ENCODE assay signal across 16 mouse cellular contexts in genomic region chr5:108708981-108709731, GRCm38 (mm10). TPM values are rescaled to one million over a fixed set of nuclear protein-coding genes. Genes with fewer than 3 reads are reported as not detected.
DNase-seq lines count a peak whose midpoint lies in the region; ATAC-seq and TF ChIP-seq lines count a peak whose summit lies in the region.
"Had no signal": no experiment of that assay in that cellular context is flagged by ENCODE, and none has a peak within 500 bp of the region (broad histone marks: within the 10 kb centered on the region; RNA-seq: fewer than 3 reads in every experiment).

No protein-coding gene starts in this region.

- H3K4me3 ChIP-seq in embryonic facial prominence, embryonic 11.5 days (ENCODE audit: low read depth, low read length): no peak overlapping the region
- H3K4me3 ChIP-seq in embryonic facial prominence, embryonic 10.5 days: no peak overlapping the region
- no peak overlapping the region for H3K4me3 ChIP-seq in limb, embryonic 15.5 days
- no peak overlapping the region for H3K4me3 ChIP-seq in limb, embryonic 10.5 days
- no peak overlapping the region for H3K4me3 ChIP-seq in intestine, embryonic 15.5 days (replicated peaks)
- no peak overlapping the region for H3K4me3 ChIP-seq in liver, postnatal 0 days (ENCODE audit: low read depth, low read length)
- H3K4me3 ChIP-seq: embryonic facial prominence, embryonic 15.5 days; layer of hippocampus, adult 2 months had no signal

- H3K9me3 ChIP-seq in embryonic facial prominence, embryonic 11.5 days (replicated peaks; ENCODE audit: control insufficient read depth, low read length): no peaks in the 10 kb centered on the region
- no peaks in the 10 kb centered on the region for H3K9me3 ChIP-seq in embryonic facial prominence, embryonic 10.5 days
- no peaks in the 10 kb centered on the region for H3K9me3 ChIP-seq in limb, embryonic 15.5 days
- H3K9me3 ChIP-seq in limb, embryonic 10.5 days (replicated peaks): no peaks in the 10 kb centered on the region
- H3K9me3 ChIP-seq in intestine, embryonic 15.5 days: no peaks in the 10 kb centered on the region
- H3K9me3 ChIP-seq in liver, postnatal 0 days (ENCODE audit: low read length): no peaks in the 10 kb centered on the region
- H3K9me3 ChIP-seq: embryonic facial prominence, embryonic 15.5 days had no signal

- H3K4me1 ChIP-seq in embryonic facial prominence, embryonic 11.5 days (ENCODE audit: control insufficient read depth, insufficient read depth, low read length): no peaks in the 10 kb centered on the region
- H3K4me1 ChIP-seq in embryonic facial prominence, embryonic 10.5 days: peaks cover 8% of the 10 kb centered on the region
- H3K4me1 ChIP-seq in limb, embryonic 15.5 days: peaks cover 13% of the 10 kb centered on the region
- H3K4me1 ChIP-seq in limb, embryonic 10.5 days: peaks cover 13% of the 10 kb centered on the region; the same call in 1 of the 2 replicates
- peaks cover 14% of the 10 kb centered on the region; the same call in 1 of the 2 replicates for H3K4me1 ChIP-seq in intestine, embryonic 15.5 days (replicated peaks)
- peaks cover 19% of the 10 kb centered on the region for H3K4me1 ChIP-seq in liver, postnatal 0 days (ENCODE audit: insufficient read depth)
- H3K4me1 ChIP-seq: embryonic facial prominence, embryonic 15.5 days had no signal

- 0 out of 2 replicates have a peak, but pooled peaks have one; percentile 37 for ATAC-seq in embryonic facial prominence, embryonic 11.5 days (replicated peaks; ENCODE audit: insufficient number of reproducible peaks, low FRiP score, low TSS enrichment, low read depth)
- 0 out of 2 replicates have a peak, but pooled peaks have one; percentile 8 for ATAC-seq in limb, embryonic 15.5 days (ENCODE audit: insufficient number of reproducible peaks, low FRiP score, low TSS enrichment, low read depth)
- peak; percentile 29 for ATAC-seq in intestine, embryonic 15.5 days
- peak; percentile 11; the same call in 1 of the 2 replicates for ATAC-seq in liver, postnatal 0 days
- ATAC-seq: forebrain, postnatal 0 days had no signal

- no peak for TF ChIP-seq EP300 in liver, postnatal 0 days (IDR thresholded peaks at IDR 0.05; ENCODE audit: low read depth)

- TF ChIP-seq CTCF in liver, postnatal 0 days (IDR thresholded peaks at IDR 0.05; ENCODE audit: low read depth): no peak

- DNase-seq in embryonic facial prominence, embryonic 11.5 days (ENCODE audit: low spot score): no peak
- no peak for DNase-seq in embryonic facial prominence, embryonic 10.5 days (ENCODE audit: low spot score)
- DNase-seq in limb, embryonic 10.5 days (ENCODE audit: low spot score): no peak
- no peak for DNase-seq in liver, postnatal 0 days
- no peak for DNase-seq in left cerebral cortex, postnatal 10 days (ENCODE audit: extremely low spot score in 1 of 2, low spot score in 2 of 2)
- DNase-seq in T-cell, adult 2 months (ENCODE audit: low spot score): no peak
- DNase-seq: adrenal gland, adult 2 months; cerebellum, postnatal 10 days; forebrain, postnatal 0 days; gastrocnemius, postnatal 36 days; lung, postnatal 36 days; spleen, adult 18-20 months had no signal

- H3K27me3 ChIP-seq in embryonic facial prominence, embryonic 11.5 days (ENCODE audit: control insufficient read depth, insufficient read depth, low read length): no peaks in the 10 kb centered on the region
- no peaks in the 10 kb centered on the region for H3K27me3 ChIP-seq in embryonic facial prominence, embryonic 10.5 days (replicated peaks; ENCODE audit: low read depth, poor library complexity, severe bottlenecking)
- H3K27me3 ChIP-seq in limb, embryonic 15.5 days: no peaks in the 10 kb centered on the region
- no peaks in the 10 kb centered on the region for H3K27me3 ChIP-seq in limb, embryonic 10.5 days (ENCODE audit: low read depth, poor library complexity, severe bottlenecking)
- no peaks in the 10 kb centered on the region for H3K27me3 ChIP-seq in intestine, embryonic 15.5 days (replicated peaks)
- H3K27me3 ChIP-seq in liver, postnatal 0 days (ENCODE audit: insufficient read depth, low read length): no peaks in the 10 kb centered on the region
- H3K27me3 ChIP-seq: embryonic facial prominence, embryonic 15.5 days had no signal

- H3K9ac ChIP-seq in embryonic facial prominence, embryonic 11.5 days (replicated peaks; ENCODE audit: low read length): no peak overlapping the region
- no peak overlapping the region for H3K9ac ChIP-seq in limb, embryonic 15.5 days
- no peak overlapping the region for H3K9ac ChIP-seq in intestine, embryonic 15.5 days
- no peak overlapping the region for H3K9ac ChIP-seq in liver, postnatal 0 days (replicated peaks)
- H3K9ac ChIP-seq: embryonic facial prominence, embryonic 15.5 days; forebrain, postnatal 0 days had no signal

- H3K27ac ChIP-seq in embryonic facial prominence, embryonic 11.5 days (replicated peaks; ENCODE audit: low read depth, low read length): no peak overlapping the region
- H3K27ac ChIP-seq in embryonic facial prominence, embryonic 10.5 days (replicated peaks): no peak overlapping the region
- H3K27ac ChIP-seq in limb, embryonic 15.5 days: no peak overlapping the region
- H3K27ac ChIP-seq in limb, embryonic 10.5 days: no peak overlapping the region
- 0 out of 2 replicates have a peak overlapping the region, but pooled peaks have one; percentile 5 for H3K27ac ChIP-seq in intestine, embryonic 15.5 days
- H3K27ac ChIP-seq in liver, postnatal 0 days (ENCODE audit: low read depth): no peak overlapping the region
- H3K27ac ChIP-seq: embryonic facial prominence, embryonic 15.5 days; layer of hippocampus, adult 2 months had no signal

- H3K4me2 ChIP-seq in embryonic facial prominence, embryonic 11.5 days (ENCODE audit: low read depth, low read length): no peak overlapping the region
- H3K4me2 ChIP-seq in limb, embryonic 15.5 days: no peak overlapping the region
- H3K4me2 ChIP-seq in intestine, embryonic 15.5 days (replicated peaks): no peak overlapping the region
- no peak overlapping the region for H3K4me2 ChIP-seq in liver, postnatal 0 days (ENCODE audit: low read depth, low read length)
- H3K4me2 ChIP-seq: embryonic facial prominence, embryonic 15.5 days had no signal

- intact Hi-C loops in left cerebral cortex, postnatal 10 days (cut with DNase I): no loop called here

- H3K36me3 ChIP-seq in embryonic facial prominence, embryonic 11.5 days (replicated peaks; ENCODE audit: control insufficient read depth, insufficient read depth, low read depth, low read length): peaks cover 7% of the 10 kb centered on the region; the same call in 1 of the 2 replicates
- peaks cover 52% of the 10 kb centered on the region for H3K36me3 ChIP-seq in embryonic facial prominence, embryonic 10.5 days (replicated peaks)
- H3K36me3 ChIP-seq in limb, embryonic 15.5 days: peaks cover 41% of the 10 kb centered on the region
- H3K36me3 ChIP-seq in limb, embryonic 10.5 days: peaks cover 50% of the 10 kb centered on the region
- H3K36me3 ChIP-seq in intestine, embryonic 15.5 days: peaks cover 19% of the 10 kb centered on the region
- H3K36me3 ChIP-seq in liver, postnatal 0 days (replicated peaks; ENCODE audit: insufficient read depth, low read length): no peaks in the 10 kb centered on the region; the same call in 1 of the 2 replicates

- 54% methylated on average over 6 of the region's 6 CpGs for WGBS in embryonic facial prominence, embryonic 11.5 days
- 59% methylated on average over 6 of the region's 6 CpGs for WGBS in embryonic facial prominence, embryonic 10.5 days
- 45% methylated on average over 6 of the region's 6 CpGs for WGBS in limb, embryonic 15.5 days
- WGBS in limb, embryonic 10.5 days: 37% methylated on average over 6 of the region's 6 CpGs
- WGBS in intestine, embryonic 15.5 days: 43% methylated on average over 6 of the region's 6 CpGs
- 58% methylated on average over 6 of the region's 6 CpGs for WGBS in liver, postnatal 0 days (ENCODE audit: insufficient replicate concordance)

RNA-seq across cellular contexts. Expression of gene Fgfrl1, which starts 17.0 kb away (rescaled TPM):
- 21.4 and 22.4 TPM in 2 replicates for polyA plus RNA-seq in embryonic facial prominence, embryonic 11.5 days (2014; fragmentation: Nextera tagmentation; extraction: Ambion mirVana)
- polyA plus RNA-seq in embryonic facial prominence, embryonic 10.5 days (2016; fragmentation: Nextera tagmentation; extraction: Ambion mirVana): 28.9 and 34.0 TPM in 2 replicates
- 32.0 and 36.1 TPM in 2 replicates for polyA plus RNA-seq in limb, embryonic 15.5 days (2015; fragmentation: Nextera tagmentation; extraction: Ambion mirVana)
- polyA plus RNA-seq in limb, embryonic 10.5 days (2016; fragmentation: Nextera tagmentation; extraction: Ambion mirVana): 35.9 and 43.1 TPM in 2 replicates
- 21.8 and 26.3 TPM in 2 replicates for polyA plus RNA-seq in intestine, embryonic 15.5 days (2015; fragmentation: Nextera tagmentation; extraction: Ambion mirVana)
- 5.6 and 5.7 TPM in 2 replicates for polyA plus RNA-seq in liver, postnatal 0 days (2015; fragmentation: Nextera tagmentation; extraction: Ambion mirVana)
- 10 to 100 TPM; 12.5 to 16.2 TPM for total RNA-seq in left cerebral cortex, postnatal 10 days (2021)

RNA-seq across cellular contexts. Expression of gene Slc26a1, which starts 33.8 kb away (rescaled TPM):
- 0.38 and 0.71 TPM in 2 replicates for polyA plus RNA-seq in embryonic facial prominence, embryonic 11.5 days (2014; fragmentation: Nextera tagmentation; extraction: Ambion mirVana)
- 0.55 and 0.92 TPM in 2 replicates for polyA plus RNA-seq in embryonic facial prominence, embryonic 10.5 days (2016; fragmentation: Nextera tagmentation; extraction: Ambion mirVana)
- 0.56 and 0.81 TPM in 2 replicates for polyA plus RNA-seq in limb, embryonic 15.5 days (2015; fragmentation: Nextera tagmentation; extraction: Ambion mirVana)
- 0.43 and 0.61 TPM in 2 replicates for polyA plus RNA-seq in limb, embryonic 10.5 days (2016; fragmentation: Nextera tagmentation; extraction: Ambion mirVana)
- 3.6 and 4.9 TPM in 2 replicates for polyA plus RNA-seq in intestine, embryonic 15.5 days (2015; fragmentation: Nextera tagmentation; extraction: Ambion mirVana)
- polyA plus RNA-seq in liver, postnatal 0 days (2015; fragmentation: Nextera tagmentation; extraction: Ambion mirVana): 25.8 and 33.4 TPM in 2 replicates
- 1 to 10 TPM; 2.6 to 2.8 TPM for total RNA-seq in left cerebral cortex, postnatal 10 days (2021)
- total RNA-seq: gastrocnemius, postnatal 36 days had no signal

RNA-seq across cellular contexts. Expression of gene Dgkq, which starts 39.7 kb away (rescaled TPM):
- 7.1 and 7.4 TPM in 2 replicates for polyA plus RNA-seq in embryonic facial prominence, embryonic 11.5 days (2014; fragmentation: Nextera tagmentation; extraction: Ambion mirVana)
- polyA plus RNA-seq in embryonic facial prominence, embryonic 10.5 days (2016; fragmentation: Nextera tagmentation; extraction: Ambion mirVana): 12.5 and 14.5 TPM in 2 replicates
- polyA plus RNA-seq in limb, embryonic 15.5 days (2015; fragmentation: Nextera tagmentation; extraction: Ambion mirVana): 15.7 and 17.1 TPM in 2 replicates
- polyA plus RNA-seq in limb, embryonic 10.5 days (2016; fragmentation: Nextera tagmentation; extraction: Ambion mirVana): 10.6 and 13.4 TPM in 2 replicates
- 11.1 and 11.2 TPM in 2 replicates for polyA plus RNA-seq in intestine, embryonic 15.5 days (2015; fragmentation: Nextera tagmentation; extraction: Ambion mirVana)
- 2.5 TPM in 2 replicates for polyA plus RNA-seq in liver, postnatal 0 days (2015; fragmentation: Nextera tagmentation; extraction: Ambion mirVana)
- 10 to 100 TPM; 52.6 to 54.6 TPM for total RNA-seq in left cerebral cortex, postnatal 10 days (2021)

RNA-seq across cellular contexts. Expression of gene Idua, which starts 49.0 kb away (rescaled TPM):
- 9.6 and 10.4 TPM in 2 replicates for polyA plus RNA-seq in embryonic facial prominence, embryonic 11.5 days (2014; fragmentation: Nextera tagmentation; extraction: Ambion mirVana)
- polyA plus RNA-seq in embryonic facial prominence, embryonic 10.5 days (2016; fragmentation: Nextera tagmentation; extraction: Ambion mirVana): 9.3 and 9.6 TPM in 2 replicates
- 17.8 TPM in 2 replicates for polyA plus RNA-seq in limb, embryonic 15.5 days (2015; fragmentation: Nextera tagmentation; extraction: Ambion mirVana)
- 9.6 and 11.8 TPM in 2 replicates for polyA plus RNA-seq in limb, embryonic 10.5 days (2016; fragmentation: Nextera tagmentation; extraction: Ambion mirVana)
- 12.0 and 12.8 TPM in 2 replicates for polyA plus RNA-seq in intestine, embryonic 15.5 days (2015; fragmentation: Nextera tagmentation; extraction: Ambion mirVana)
- polyA plus RNA-seq in liver, postnatal 0 days (2015; fragmentation: Nextera tagmentation; extraction: Ambion mirVana): 3.9 and 4.2 TPM in 2 replicates
- total RNA-seq in left cerebral cortex, postnatal 10 days (2021): 1 to 10 TPM; 6.7 to 8.2 TPM
